Mouse (Mus musculus) small intestine, adult 2 months (tissue): ENCODE measurements around the gene Cpa4.

Experiments
- CTCF ChIP-seq: fragments of 200-500 bp; IDR thresholded peaks from 2 replicates; pipeline ENCODE4 v1.5.1; 2012; ENCODE audit warnings: low read depth, mild to moderate bottlenecking, control low read depth, inconsistent platforms, low read length, moderate library complexity, mixed read lengths; ENCODE audit not compliant: insufficient replicate concordance, insufficient read length; ENCODE audit errors: extremely low read depth
- POLR2A ChIP-seq: fragments of 200-500 bp; IDR thresholded peaks from 2 replicates; pipeline ENCODE4 v1.6.1; 2012; ENCODE audit warnings: low read depth, mild to moderate bottlenecking, control low read depth, inconsistent platforms, low read length, moderate library complexity

- no peak for TF ChIP-seq CTCF
- no peak for TF ChIP-seq POLR2A
Measured at GRCm38 (mm10) chr6:30547274-30547645, 20.9 kb upstream of the Cpa4 start.
